Mouse (Mus musculus): Measurements from ENCODE around the gene Igdcc3. TPM values are rescaled to one million over a fixed set of nuclear protein-coding genes. Genes with fewer than 3 reads are reported as not detected.
"Not testable (repeated sequence)": the region's sequence is repeated elsewhere in the genome, so short reads cannot be mapped to it uniquely, and the experiment has no call there.

Gene Igdcc3
- polyA plus RNA-seq, 1 experiment from 2014 or later, result 4.8 TPM

- H3K27me3 ChIP-seq (replicated peaks; ENCODE audit: control insufficient read depth, insufficient read depth, low read length), result no peaks in the 10 kb centered on the region
- peak overlapping the region; percentile 92 for H3K9ac ChIP-seq (ENCODE audit: low read depth, low read length)
- DNase-seq (ENCODE audit: low spot score), result peak; percentile 95
- ATAC-seq (replicated peaks; ENCODE audit: low FRiP score), result peak; percentile 94
- H3K27ac ChIP-seq (ENCODE audit: low read depth, low read length), result peak overlapping the region; percentile 99
- H3K4me3 ChIP-seq (ENCODE audit: low read depth, low read length), result peak overlapping the region; percentile 72
- no peaks in the 10 kb centered on the region for H3K9me3 ChIP-seq (ENCODE audit: control insufficient read depth, low read length)
- H3K4me2 ChIP-seq, result peak overlapping the region; percentile 99
- H3K36me3 ChIP-seq (ENCODE audit: control insufficient read depth, insufficient read depth, low read length), result no peaks in the 10 kb centered on the region
- under 1% methylated on average over 58 of the region's 59 CpGs for WGBS
- H3K4me1 ChIP-seq (replicated peaks; ENCODE audit: control insufficient read depth, insufficient read depth, low read length), result peaks cover 34% of the 10 kb centered on the region
Observed at GRCm38 (mm10) chr9:65214778-65215493, 73.9 kb downstream of the Igdcc3 start.

- H3K9me3 ChIP-seq (ENCODE audit: control insufficient read depth, low read length), result no peaks in the 10 kb centered on the region
- ATAC-seq (replicated peaks; ENCODE audit: low FRiP score) (peak; percentile 79), DNase-seq (ENCODE audit: low spot score) (no peak)
- peak overlapping the region; percentile 99 for H3K27ac ChIP-seq (ENCODE audit: low read depth, low read length)
- H3K36me3 ChIP-seq (ENCODE audit: control insufficient read depth, insufficient read depth, low read length), result no peaks in the 10 kb centered on the region
- peak overlapping the region; percentile 72 for H3K4me3 ChIP-seq (ENCODE audit: low read depth, low read length)
- WGBS, result 5% methylated on average over 31 of the region's 31 CpGs
- peak overlapping the region; percentile 99 for H3K4me2 ChIP-seq
- H3K4me1 ChIP-seq (replicated peaks; ENCODE audit: control insufficient read depth, insufficient read depth, low read length), result peaks cover 34% of the 10 kb centered on the region
- H3K27me3 ChIP-seq (replicated peaks; ENCODE audit: control insufficient read depth, insufficient read depth, low read length), result no peaks in the 10 kb centered on the region
- H3K9ac ChIP-seq (ENCODE audit: low read depth, low read length), result peak overlapping the region; percentile 92
Observed at GRCm38 (mm10) chr9:65215494-65216126, 74.6 kb downstream of the Igdcc3 start.

GRCm38 (mm10) chr9:65216972-65217371 is 76.0 kb downstream of the Igdcc3 start:
- H3K9me3 ChIP-seq (ENCODE audit: control insufficient read depth, low read length), result no peaks in the 10 kb centered on the region
- peak overlapping the region; percentile 99 for H3K27ac ChIP-seq (ENCODE audit: low read depth, low read length)
- DNase-seq (ENCODE audit: low spot score) (no peak), ATAC-seq (replicated peaks; ENCODE audit: low FRiP score) (no peak)
- peak overlapping the region; percentile 72 for H3K4me3 ChIP-seq (ENCODE audit: low read depth, low read length)
- H3K4me1 ChIP-seq (replicated peaks; ENCODE audit: control insufficient read depth, insufficient read depth, low read length), result peaks cover 34% of the 10 kb centered on the region
- no peaks in the 10 kb centered on the region for H3K27me3 ChIP-seq (replicated peaks; ENCODE audit: control insufficient read depth, insufficient read depth, low read length)
- WGBS, result 28% methylated on average over 8 of the region's 8 CpGs
- H3K4me2 ChIP-seq, result peak overlapping the region; percentile 99
- H3K36me3 ChIP-seq (ENCODE audit: control insufficient read depth, insufficient read depth, low read length), result no peaks in the 10 kb centered on the region
- peak overlapping the region; percentile 60 for H3K9ac ChIP-seq (ENCODE audit: low read depth, low read length)

- Histone ChIP-seq H3K4me2 (peak overlapping the region; percentile 99), H3K27me3 (replicated peaks; ENCODE audit: control insufficient read depth, insufficient read depth, low read length) (no peaks in the 10 kb centered on the region), H3K4me3 (ENCODE audit: low read depth, low read length) (no peak overlapping the region), H3K9ac (ENCODE audit: low read depth, low read length) (peak overlapping the region; percentile 7), H3K36me3 (ENCODE audit: control insufficient read depth, insufficient read depth, low read length) (no peaks in the 10 kb centered on the region), H3K4me1 (replicated peaks; ENCODE audit: control insufficient read depth, insufficient read depth, low read length) (peaks cover 34% of the 10 kb centered on the region), H3K27ac (ENCODE audit: low read depth, low read length) (peak overlapping the region; percentile 99), H3K9me3 (ENCODE audit: control insufficient read depth, low read length) (no peaks in the 10 kb centered on the region)
- ATAC-seq (replicated peaks; ENCODE audit: low FRiP score), result no peak
- WGBS, result 31% methylated on average over 6 of the region's 6 CpGs
- DNase-seq (ENCODE audit: low spot score), result no peak
Observed at GRCm38 (mm10) chr9:65217661-65218060, 76.7 kb downstream of the Igdcc3 start.

GRCm38 (mm10) chr9:65218916-65219315 is 77.9 kb downstream of the Igdcc3 start:
- DNase-seq (ENCODE audit: low spot score) (no peak), ATAC-seq (replicated peaks; ENCODE audit: low FRiP score) (no peak)
- 57% methylated on average over 1 of the region's 1 CpGs for WGBS
- H3K9me3 ChIP-seq (ENCODE audit: control insufficient read depth, low read length), result no peaks in the 10 kb centered on the region
- H3K36me3 ChIP-seq (ENCODE audit: control insufficient read depth, insufficient read depth, low read length), result no peaks in the 10 kb centered on the region
- no peak overlapping the region for H3K4me2 ChIP-seq
- peak overlapping the region; percentile 99 for H3K27ac ChIP-seq (ENCODE audit: low read depth, low read length)
- H3K9ac ChIP-seq (ENCODE audit: low read depth, low read length), result no peak overlapping the region
- H3K27me3 ChIP-seq (replicated peaks; ENCODE audit: control insufficient read depth, insufficient read depth, low read length), result no peaks in the 10 kb centered on the region
- no peak overlapping the region for H3K4me3 ChIP-seq (ENCODE audit: low read depth, low read length)
- peaks cover 34% of the 10 kb centered on the region for H3K4me1 ChIP-seq (replicated peaks; ENCODE audit: control insufficient read depth, insufficient read depth, low read length)

GRCm38 (mm10) chr9:65220398-65220797 is 79.4 kb downstream of the Igdcc3 start:
- not testable (repeated sequence) for H3K27me3 ChIP-seq (replicated peaks; ENCODE audit: control insufficient read depth, insufficient read depth, low read length); H3K36me3 ChIP-seq (ENCODE audit: control insufficient read depth, insufficient read depth, low read length); H3K4me3 ChIP-seq (ENCODE audit: low read depth, low read length); H3K9me3 ChIP-seq (ENCODE audit: control insufficient read depth, low read length); H3K9ac ChIP-seq (ENCODE audit: low read depth, low read length); H3K4me2 ChIP-seq; ATAC-seq (replicated peaks; ENCODE audit: low FRiP score); H3K27ac ChIP-seq (ENCODE audit: low read depth, low read length); DNase-seq (ENCODE audit: low spot score)
- WGBS, result 48% methylated on average over 3 of the region's 3 CpGs
- H3K4me1 ChIP-seq (replicated peaks; ENCODE audit: control insufficient read depth, insufficient read depth, low read length), result peaks cover 30% of the 10 kb centered on the region

GRCm38 (mm10) chr9:65223927-65224326 is 82.9 kb downstream of the Igdcc3 start:
- ATAC-seq (replicated peaks; ENCODE audit: low FRiP score), result no peak
- 83% methylated on average over 6 of the region's 6 CpGs for WGBS

GRCm38 (mm10) chr9:65225795-65226194 is 84.8 kb downstream of the Igdcc3 start:
- 40% methylated on average over 4 of the region's 4 CpGs for WGBS
- DNase-seq (ENCODE audit: low spot score) (no peak), ATAC-seq (replicated peaks; ENCODE audit: low FRiP score) (no peak)
- H3K4me2 ChIP-seq, result no peak overlapping the region
- H3K4me1 ChIP-seq (replicated peaks; ENCODE audit: control insufficient read depth, insufficient read depth, low read length), result no peaks in the 10 kb centered on the region
- no peaks in the 10 kb centered on the region for H3K27me3 ChIP-seq (replicated peaks; ENCODE audit: control insufficient read depth, insufficient read depth, low read length)
- H3K27ac ChIP-seq (ENCODE audit: low read depth, low read length), result no peak overlapping the region
- H3K36me3 ChIP-seq (ENCODE audit: control insufficient read depth, insufficient read depth, low read length), result peaks cover 2% of the 10 kb centered on the region; the same call in 1 of the 2 replicates
- no peak overlapping the region for H3K9ac ChIP-seq (ENCODE audit: low read depth, low read length)
- H3K4me3 ChIP-seq (ENCODE audit: low read depth, low read length), result no peak overlapping the region
- no peaks in the 10 kb centered on the region for H3K9me3 ChIP-seq (ENCODE audit: control insufficient read depth, low read length)

More at GRCm38 (mm10) chr9:65223927-65224326, 82.9 kb downstream of the Igdcc3 start:
- no peak overlapping the region for H3K4me2 ChIP-seq
- no peak overlapping the region for H3K27ac ChIP-seq (ENCODE audit: low read depth, low read length)
- no peak overlapping the region for H3K4me3 ChIP-seq (ENCODE audit: low read depth, low read length)
- no peaks in the 10 kb centered on the region for H3K9me3 ChIP-seq (ENCODE audit: control insufficient read depth, low read length)
- no peaks in the 10 kb centered on the region for H3K4me1 ChIP-seq (replicated peaks; ENCODE audit: control insufficient read depth, insufficient read depth, low read length)
- DNase-seq (ENCODE audit: low spot score), result no peak
- no peaks in the 10 kb centered on the region for H3K36me3 ChIP-seq (ENCODE audit: control insufficient read depth, insufficient read depth, low read length)
- H3K9ac ChIP-seq (ENCODE audit: low read depth, low read length), result no peak overlapping the region
- no peaks in the 10 kb centered on the region for H3K27me3 ChIP-seq (replicated peaks; ENCODE audit: control insufficient read depth, insufficient read depth, low read length)
